Mouse (Mus musculus) megakaryocyte, embryonic 14.5 days (primary cell): ENCODE data around the gene Trim29. TPM values are rescaled to one million over a fixed set of nuclear protein-coding genes. Genes with fewer than 3 reads are reported as not detected.

ENCODE experiments used
- H3K27me3 ChIP-seq: replicated peaks from 2 replicates; pipeline ENCODE3; 2012; ENCODE audit warnings: inconsistent platforms
- H3K36me3 ChIP-seq: replicated peaks from 2 replicates; pipeline ENCODE3; 2012; ENCODE audit warnings: low read length, inconsistent platforms, mixed read lengths
- H3K4me1 ChIP-seq: 2 replicates; pipeline ENCODE4 v1.6.1; 2012; ENCODE audit warnings: inconsistent platforms
- H3K4me3 ChIP-seq: replicated peaks from 2 replicates; pipeline ENCODE3; 2012; ENCODE audit warnings: moderate library complexity, mild to moderate bottlenecking, inconsistent platforms
- H3K9me3 ChIP-seq: 2 replicates; pipeline ENCODE4 v1.6.1; 2012; ENCODE audit warnings: inconsistent platforms
- FLI1 ChIP-seq: IDR thresholded peaks from 2 replicates; pipeline ENCODE4 v1.6.1; 2012; ENCODE audit warnings: low read length, inconsistent platforms, mixed read lengths
- GATA1 ChIP-seq: IDR thresholded peaks from 3 replicates; pipeline ENCODE4 v1.6.1; 2012; ENCODE audit warnings: mixed read lengths, low read length, inconsistent platforms, borderline replicate concordance
- polyA plus RNA-seq: library from polyadenylated mRNA; stranded (reverse); fragments of >175 nt; gene quantifications from 2 replicates; pipeline ENCODE4 v1.2.3, GENCODE M21; 2012; ENCODE audit warnings: low replicate concordance; ENCODE audit not compliant: insufficient read depth

Trim29 gene
- polyA plus RNA-seq, 1 experiment: 0.18 TPM

DNA sequence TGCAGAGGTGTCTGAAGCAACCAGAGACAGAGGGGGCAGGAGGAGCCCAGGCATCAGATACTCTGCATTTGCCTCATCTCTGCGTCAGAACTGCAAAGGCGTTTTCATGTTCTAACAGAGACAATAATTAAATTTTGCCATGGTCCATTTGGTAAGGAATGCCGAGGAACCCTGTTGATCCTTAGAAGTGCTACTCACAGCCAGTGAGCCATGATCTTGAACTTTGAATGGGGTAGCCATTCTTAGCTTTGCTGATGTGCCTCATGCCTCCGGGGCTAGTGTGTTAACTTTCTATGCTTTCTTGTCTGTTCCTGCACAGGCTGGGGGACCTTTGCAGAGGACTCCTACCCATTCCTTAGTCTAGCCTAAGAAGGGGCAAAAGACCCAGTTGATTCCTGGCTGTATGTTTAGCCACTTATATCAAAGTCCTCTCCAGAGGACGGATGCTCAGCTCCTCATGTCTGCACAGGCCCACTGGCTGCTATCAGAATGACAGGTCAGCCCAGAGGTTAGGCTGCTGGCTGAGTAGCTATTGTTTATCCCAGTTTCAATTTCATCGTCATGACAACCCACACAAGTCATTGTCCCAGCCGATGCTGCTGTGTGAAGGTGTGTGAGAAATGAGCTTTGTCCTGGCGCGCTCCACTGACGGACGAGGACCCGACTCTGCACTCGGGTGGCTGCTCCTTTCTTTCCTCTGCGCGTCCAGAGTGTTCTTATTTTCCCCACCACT lies 48.1 kb downstream of the Trim29 start:
- H3K4me3 ChIP-seq: no peak overlapping the region

DNA sequence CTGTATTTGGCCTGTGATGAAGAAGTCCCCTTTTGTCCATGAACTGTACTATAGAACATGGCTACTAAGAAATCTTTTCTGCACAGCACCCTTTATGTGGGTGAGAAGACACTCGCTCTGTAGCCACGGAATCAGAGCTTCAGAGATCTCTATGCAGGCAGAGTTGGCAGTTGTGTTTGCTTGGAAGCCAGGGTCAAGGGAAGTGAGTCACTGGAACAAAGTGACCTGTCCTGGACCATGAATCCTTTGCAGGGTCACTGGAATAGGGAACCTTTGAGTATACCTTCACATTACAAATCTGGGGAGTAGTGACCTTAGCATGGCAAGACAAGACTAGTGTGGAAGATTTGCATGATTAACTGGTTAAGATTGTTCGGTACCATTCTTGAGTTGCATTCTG lies 58.1 kb downstream of the Trim29 start:
- no peaks in the 10 kb centered on the region for H3K9me3 ChIP-seq
- no peak overlapping the region for H3K4me3 ChIP-seq
- H3K4me1 ChIP-seq: no peaks in the 10 kb centered on the region
- TF ChIP-seq FLI1: no peak
- TF ChIP-seq GATA1: no peak
- H3K36me3 ChIP-seq: no peaks in the 10 kb centered on the region
- peaks cover 7% of the 10 kb centered on the region for H3K27me3 ChIP-seq

More for the DNA sequence above, 48.1 kb downstream of the Trim29 start:
- Histone ChIP-seq H3K27me3 (peaks cover 30% of the 10 kb centered on the region), H3K9me3 (no peaks in the 10 kb centered on the region), H3K36me3 (no peaks in the 10 kb centered on the region), H3K4me1 (no peaks in the 10 kb centered on the region)
- TF ChIP-seq GATA1 (no peak), FLI1 (no peak)

DNA sequence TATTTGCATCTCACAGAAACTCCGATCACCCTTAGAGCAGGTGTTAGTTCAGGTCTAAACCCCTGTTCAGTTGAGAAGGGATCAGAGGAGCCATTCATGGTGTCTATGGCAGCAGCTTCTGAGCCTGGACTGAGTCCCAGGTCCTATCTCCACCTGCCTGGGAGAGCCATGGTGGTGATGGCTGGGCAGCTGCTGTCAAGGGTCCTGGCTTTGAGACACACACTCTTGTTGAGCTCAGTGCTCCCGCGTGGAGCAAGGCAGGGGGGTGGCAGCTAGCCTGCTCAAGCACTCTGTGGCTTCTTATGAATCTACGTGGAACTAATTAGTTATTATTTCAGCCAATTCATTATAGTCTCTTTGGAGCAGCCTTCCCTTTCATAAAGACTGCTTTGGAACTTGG lies 73.2 kb downstream of the Trim29 start:
- Histone ChIP-seq H3K27me3 (peaks cover 21% of the 10 kb centered on the region), H3K9me3 (no peaks in the 10 kb centered on the region), H3K4me1 (no peaks in the 10 kb centered on the region), H3K4me3 (no peak overlapping the region), H3K36me3 (no peaks in the 10 kb centered on the region)
- no peak for TF ChIP-seq FLI1
- TF ChIP-seq GATA1: no peak

DNA sequence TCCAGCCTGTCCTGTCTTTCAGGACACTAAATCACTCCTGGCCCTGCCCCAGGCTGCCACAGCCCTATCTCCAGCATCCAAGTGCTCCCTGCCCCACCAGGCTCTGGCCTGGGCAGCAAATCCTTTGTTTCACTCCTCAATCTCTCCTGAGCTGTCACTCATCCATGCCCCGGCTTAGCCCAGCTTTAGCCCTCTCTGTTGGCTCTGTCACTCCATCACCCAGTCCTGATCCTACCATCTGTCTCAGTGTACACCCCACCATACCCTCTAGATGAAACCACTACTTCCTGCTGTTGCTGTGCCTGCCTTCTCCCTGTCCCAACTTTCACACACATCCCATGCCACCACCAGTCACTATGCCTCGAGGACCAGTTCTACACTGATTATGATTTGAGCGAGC lies 73.8 kb downstream of the Trim29 start:
- Histone ChIP-seq H3K9me3 (no peaks in the 10 kb centered on the region), H3K4me1 (no peaks in the 10 kb centered on the region), H3K4me3 (no peak overlapping the region), H3K36me3 (no peaks in the 10 kb centered on the region), H3K27me3 (peaks cover 21% of the 10 kb centered on the region)
- TF ChIP-seq FLI1 (no peak), GATA1 (no peak)

Other genes with a start within 250 kb of the Trim29 start
- gene Arhgef12, start 203.6 kb upstream of the Trim29 start, polyA plus RNA-seq: 0.16 and 2.4 TPM in 2 replicates
- gene Tmem136, start 194.3 kb upstream of the Trim29 start, polyA plus RNA-seq: not detected in 2 replicates
- gene Pou2f3, start 100.5 kb upstream of the Trim29 start, polyA plus RNA-seq: 1.3 TPM in 1 of 2 replicates, not detected in the other
- 8.2 TPM in 1 of 2 replicates, not detected in the other for gene Oaf, start 70.9 kb upstream of the Trim29 start, polyA plus RNA-seq